Mouse (Mus musculus): ENCODE results near the gene D430041D05Rik. TPM values are rescaled to one million over a fixed set of nuclear protein-coding genes. Genes with fewer than 3 reads are reported as not detected.

The D430041D05Rik gene
- polyA plus RNA-seq, 1 experiment = 18.1 TPM

DNA sequence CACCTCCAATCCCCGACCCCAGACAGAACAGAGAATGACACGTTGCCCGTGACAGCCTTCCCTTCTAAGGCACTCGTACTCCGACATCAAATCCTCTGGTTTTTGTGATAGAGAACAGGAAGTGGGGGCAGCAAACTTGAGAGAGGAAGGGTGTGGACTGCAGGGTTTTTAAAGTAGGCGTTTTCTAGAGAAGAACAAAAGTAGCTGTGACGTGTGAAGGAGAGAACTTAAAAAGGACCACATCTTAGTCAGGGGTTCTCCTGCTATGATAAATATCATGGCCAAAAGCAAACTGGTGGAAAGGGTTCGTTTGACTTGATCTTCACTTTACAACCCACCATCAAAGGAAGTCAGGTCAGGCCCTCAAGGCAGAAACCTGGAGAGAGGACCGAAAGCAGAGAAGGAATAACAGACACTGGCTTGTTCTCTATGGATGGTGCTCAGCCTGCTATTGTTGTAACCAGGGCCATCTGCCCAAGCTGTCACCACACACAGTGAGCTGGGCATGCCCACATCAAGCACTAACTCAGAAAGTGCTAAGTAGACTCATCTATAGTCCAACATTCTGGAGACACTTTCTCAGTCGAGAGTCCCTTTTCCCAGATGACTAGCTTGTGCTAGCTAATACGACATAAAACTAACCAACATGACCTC is 238.0 kb downstream of the D430041D05Rik start:
- TF ChIP-seq POLR2A (IDR thresholded peaks at IDR 0.05; ENCODE audit: borderline replicate concordance, extremely low read depth, insufficient read depth, insufficient read length, poor library complexity, severe bottlenecking) (no peak), CTCF (IDR thresholded peaks at IDR 0.05; ENCODE audit: borderline replicate concordance, extremely low read depth, insufficient read depth, insufficient read length) (no peak)
- no peak for DNase-seq (ENCODE audit: low read depth)

DNA sequence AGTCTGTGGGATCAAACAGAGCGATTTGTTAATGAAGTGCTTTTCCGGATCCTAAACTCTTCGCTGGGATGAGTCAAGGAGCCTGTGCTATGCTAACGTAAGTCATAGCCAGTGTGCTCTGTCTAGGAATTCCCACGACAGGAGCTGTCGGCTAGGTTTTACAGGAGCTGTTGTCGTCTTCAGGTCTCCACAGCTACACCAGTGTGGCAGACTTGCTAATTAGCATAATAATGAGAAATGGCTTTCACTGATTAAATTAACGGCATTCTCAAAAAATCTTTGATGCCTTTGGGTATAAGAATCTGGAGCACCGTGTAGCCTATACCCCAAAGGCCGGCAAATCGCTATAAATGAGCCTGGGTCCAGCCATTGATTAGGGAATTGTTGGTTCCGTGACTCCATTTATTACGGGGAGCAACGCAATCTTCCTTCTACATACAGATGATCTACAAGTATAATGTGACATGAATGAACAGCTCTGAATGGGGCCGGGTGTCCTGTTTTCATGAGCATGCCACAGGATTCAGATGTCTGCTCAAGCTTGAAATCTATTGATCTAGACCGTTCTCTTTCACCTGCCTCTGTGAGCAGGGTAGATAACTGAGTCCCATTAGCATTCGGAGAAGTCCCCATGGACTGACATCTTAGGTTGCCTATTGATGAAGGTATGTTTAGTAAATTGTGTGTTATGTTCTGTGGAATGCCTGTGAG is 242.5 kb downstream of the D430041D05Rik start:
- no peak for TF ChIP-seq POLR2A (IDR thresholded peaks at IDR 0.05; ENCODE audit: borderline replicate concordance, extremely low read depth, insufficient read depth, insufficient read length, poor library complexity, severe bottlenecking)
- peak; percentile 69 for DNase-seq (ENCODE audit: low read depth)

GRCm38 (mm10) chr2:104167765-104168164 is 243.0 kb downstream of the D430041D05Rik start:
- no peak for DNase-seq (ENCODE audit: low read depth)
- TF ChIP-seq CTCF (IDR thresholded peaks at IDR 0.05; ENCODE audit: borderline replicate concordance, extremely low read depth, insufficient read depth, insufficient read length) (no peak), POLR2A (IDR thresholded peaks at IDR 0.05; ENCODE audit: borderline replicate concordance, extremely low read depth, insufficient read depth, insufficient read length, poor library complexity, severe bottlenecking) (no peak)

- TF ChIP-seq POLR2A (IDR thresholded peaks at IDR 0.05; ENCODE audit: borderline replicate concordance, extremely low read depth, insufficient read depth, insufficient read length, poor library complexity, severe bottlenecking) (no peak), CTCF (IDR thresholded peaks at IDR 0.05; ENCODE audit: borderline replicate concordance, extremely low read depth, insufficient read depth, insufficient read length) (no peak)
- DNase-seq (ENCODE audit: low read depth) = no peak
Observed at GRCm38 (mm10) chr2:104165631-104166030, 245.2 kb downstream of the D430041D05Rik start.

- TF ChIP-seq POLR2A (IDR thresholded peaks at IDR 0.05; ENCODE audit: borderline replicate concordance, extremely low read depth, insufficient read depth, insufficient read length, poor library complexity, severe bottlenecking) (no peak), CTCF (IDR thresholded peaks at IDR 0.05; ENCODE audit: borderline replicate concordance, extremely low read depth, insufficient read depth, insufficient read length) (no peak)
- DNase-seq (ENCODE audit: low read depth) = no peak
Observed at GRCm38 (mm10) chr2:104163978-104164487, 246.8 kb downstream of the D430041D05Rik start.

- TF ChIP-seq CTCF (IDR thresholded peaks at IDR 0.05; ENCODE audit: borderline replicate concordance, extremely low read depth, insufficient read depth, insufficient read length) (no peak), POLR2A (IDR thresholded peaks at IDR 0.05; ENCODE audit: borderline replicate concordance, extremely low read depth, insufficient read depth, insufficient read length, poor library complexity, severe bottlenecking) (no peak)
- no peak for DNase-seq (ENCODE audit: low read depth)
Observed at GRCm38 (mm10) chr2:104163418-104163817, 247.4 kb downstream of the D430041D05Rik start.

GRCm38 (mm10) chr2:104157831-104158230 is 253.0 kb downstream of the D430041D05Rik start:
- DNase-seq (ENCODE audit: low read depth) = no peak
- TF ChIP-seq POLR2A (IDR thresholded peaks at IDR 0.05; ENCODE audit: borderline replicate concordance, extremely low read depth, insufficient read depth, insufficient read length, poor library complexity, severe bottlenecking) = no peak
- no peak for TF ChIP-seq CTCF (IDR thresholded peaks at IDR 0.05; ENCODE audit: borderline replicate concordance, extremely low read depth, insufficient read depth, insufficient read length)

DNA sequence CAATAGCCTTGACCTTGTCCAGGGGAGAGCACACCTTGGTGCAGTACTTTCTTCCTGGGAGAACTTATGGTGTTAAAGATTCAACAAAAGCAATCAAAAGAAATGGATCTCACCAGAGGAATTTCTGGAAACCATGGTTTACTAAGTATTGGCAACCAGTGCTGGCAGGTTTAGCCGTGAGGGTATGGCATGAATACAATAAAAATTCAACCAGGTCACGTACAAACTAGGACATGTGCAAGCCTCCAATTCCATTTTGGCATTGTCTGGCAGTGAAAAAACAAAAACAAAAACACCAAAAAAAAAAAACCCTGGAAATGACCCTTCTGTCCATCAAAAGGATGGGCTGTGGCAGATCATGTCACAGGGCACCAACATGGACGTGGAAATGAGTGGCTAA is 256.9 kb downstream of the D430041D05Rik start:
- no peak for TF ChIP-seq POLR2A (IDR thresholded peaks at IDR 0.05; ENCODE audit: borderline replicate concordance, extremely low read depth, insufficient read depth, insufficient read length, poor library complexity, severe bottlenecking)
- no peak for TF ChIP-seq CTCF (IDR thresholded peaks at IDR 0.05; ENCODE audit: borderline replicate concordance, extremely low read depth, insufficient read depth, insufficient read length)
- DNase-seq (ENCODE audit: low read depth) = no peak

DNA sequence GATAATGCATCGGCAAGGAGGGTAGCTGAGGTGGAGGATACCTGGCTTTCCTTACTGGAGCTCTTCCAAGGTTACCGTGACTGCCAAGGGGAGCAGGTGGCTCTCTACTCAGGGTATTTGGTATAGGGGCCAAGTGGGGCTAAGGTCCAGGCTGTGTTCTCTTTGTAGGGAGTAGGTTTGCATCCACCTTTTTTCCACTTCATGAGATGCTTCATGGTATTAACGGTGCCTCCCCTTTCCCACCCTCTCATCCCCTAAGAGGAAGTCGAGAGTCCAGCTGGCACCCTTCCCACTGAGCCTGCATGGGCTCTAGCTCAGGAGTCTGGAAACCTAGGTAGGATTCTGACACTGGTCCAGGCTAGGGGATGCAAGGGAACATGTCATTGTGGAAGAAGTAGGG is 257.5 kb downstream of the D430041D05Rik start:
- TF ChIP-seq CTCF (IDR thresholded peaks at IDR 0.05; ENCODE audit: borderline replicate concordance, extremely low read depth, insufficient read depth, insufficient read length) (no peak), POLR2A (IDR thresholded peaks at IDR 0.05; ENCODE audit: borderline replicate concordance, extremely low read depth, insufficient read depth, insufficient read length, poor library complexity, severe bottlenecking) (no peak)
- DNase-seq (ENCODE audit: low read depth) = no peak

DNA sequence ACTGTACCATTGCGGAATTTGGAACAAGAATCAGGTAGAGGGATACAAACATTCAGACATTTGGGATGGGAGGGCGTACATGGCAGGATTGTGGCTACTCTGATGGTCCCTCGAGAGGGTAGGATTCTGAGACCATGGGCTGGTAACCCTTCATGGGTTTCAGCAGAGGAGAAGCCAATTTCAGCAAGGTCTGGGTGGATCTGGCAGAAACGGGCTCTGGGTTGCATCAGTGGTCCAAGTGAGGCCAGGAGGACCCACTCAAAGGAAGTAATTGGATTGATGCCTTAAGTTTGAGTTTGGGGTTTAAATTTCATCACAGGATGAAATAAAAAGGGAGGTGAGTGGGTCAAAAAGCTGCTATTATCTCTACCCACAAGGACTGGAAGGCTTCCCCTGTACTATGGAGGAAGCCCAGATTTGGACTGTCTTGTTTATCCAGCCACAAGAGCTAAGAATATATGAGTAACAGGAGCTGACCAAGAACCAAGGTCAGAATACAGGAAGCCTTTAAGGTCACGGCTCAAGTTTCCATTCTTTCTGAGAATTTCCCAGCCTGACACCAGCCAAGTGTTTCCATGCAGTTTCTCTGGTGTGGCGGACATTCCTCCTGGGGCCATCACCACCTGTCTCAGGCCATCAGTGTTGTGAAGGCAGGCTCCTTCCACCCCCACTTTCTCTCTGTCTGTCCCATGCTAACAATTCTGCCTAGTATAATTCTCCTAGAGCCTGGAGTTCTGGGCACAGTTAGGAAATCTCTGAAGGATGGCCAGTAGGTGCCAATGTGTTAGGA is 260.0 kb downstream of the D430041D05Rik start:
- no peak for TF ChIP-seq CTCF (IDR thresholded peaks at IDR 0.05; ENCODE audit: borderline replicate concordance, extremely low read depth, insufficient read depth, insufficient read length)
- no peak for TF ChIP-seq POLR2A (IDR thresholded peaks at IDR 0.05; ENCODE audit: borderline replicate concordance, extremely low read depth, insufficient read depth, insufficient read length, poor library complexity, severe bottlenecking)

GRCm38 (mm10) chr2:104147910-104148561 is 262.8 kb downstream of the D430041D05Rik start:
- TF ChIP-seq CTCF (IDR thresholded peaks at IDR 0.05; ENCODE audit: borderline replicate concordance, extremely low read depth, insufficient read depth, insufficient read length) (no peak), POLR2A (IDR thresholded peaks at IDR 0.05; ENCODE audit: borderline replicate concordance, extremely low read depth, insufficient read depth, insufficient read length, poor library complexity, severe bottlenecking) (no peak)
- DNase-seq (ENCODE audit: low read depth) = no peak

More for the DNA sequence above, 260.0 kb downstream of the D430041D05Rik start:
- DNase-seq (ENCODE audit: low read depth) = no peak
